Mouse (Mus musculus): Measurements from ENCODE around the gene Isy1.

GRCm38 (mm10) chr6:87797321-87797720, 41.3 kb downstream of the Isy1 start:
- TF ChIP-seq CTCF (IDR thresholded peaks at IDR 0.05; ENCODE audit: low read depth) (no peak), EP300 (IDR thresholded peaks at IDR 0.05; ENCODE audit: low read depth) (no peak)

Data from heart, postnatal 0 days (tissue).